Mouse (Mus musculus) spleen, adult 18-20 months (tissue): ENCODE data around the gene Tgfb1.

ENCODE experiments used
- DNase-seq, 2 experiments: peaks; one replicate each; pipeline ENCODE4 v3.0.0; 2022; ENCODE audit warnings: mixed read lengths in 2 of 2

Gene Tgfb1

DNA sequence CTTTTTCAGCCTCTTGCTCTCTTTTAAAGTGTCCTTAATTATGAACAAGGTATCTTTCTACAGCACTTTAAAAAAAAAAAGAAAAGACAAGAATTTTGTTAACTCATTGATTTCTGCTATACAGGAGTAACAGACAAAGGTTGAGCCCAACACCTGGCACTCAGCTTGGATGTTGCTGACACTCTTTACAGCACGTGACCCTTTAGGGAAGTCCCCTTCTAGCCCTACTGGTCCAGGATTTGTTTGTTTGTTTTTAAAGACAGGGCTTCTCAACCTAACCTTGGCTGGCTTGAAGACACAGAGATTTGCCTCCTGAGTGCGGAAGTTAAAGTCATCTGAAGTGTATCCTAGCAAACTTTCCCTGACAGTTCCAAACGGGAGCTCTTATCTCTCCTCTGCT, 60.0 kb downstream of the Tgfb1 start:
- no peak for DNase-seq

GRCm38 (mm10) chr7:25753076-25753475, 66.3 kb downstream of the Tgfb1 start:
- DNase-seq = no peak

GRCm38 (mm10) chr7:25753643-25754438, 67.0 kb downstream of the Tgfb1 start:
- DNase-seq = no peak

GRCm38 (mm10) chr7:25754439-25754737, 67.6 kb downstream of the Tgfb1 start:
- DNase-seq = no peak
